In genomic region chr4:148857398-148858084, GRCm38 (mm10) we compare ENCODE assay signal across 14 mouse cellular contexts. TPM values are rescaled to one million over a fixed set of nuclear protein-coding genes. Genes with fewer than 3 reads are reported as not detected.
DNase-seq lines count a peak whose midpoint lies in the region; ATAC-seq and TF ChIP-seq lines count a peak whose summit lies in the region.
"Had no signal": no experiment of that assay in that cellular context is flagged by ENCODE, and none has a peak within 500 bp of the region (broad histone marks: within the 10 kb centered on the region; RNA-seq: fewer than 3 reads in every experiment).

No protein-coding gene starts in this region.

- no peaks in the 10 kb centered on the region for H3K9me3 ChIP-seq in heart, embryonic 15.5 days (replicated peaks)
- H3K9me3 ChIP-seq in midbrain, postnatal 0 days (ENCODE audit: low read length) = no peaks in the 10 kb centered on the region
- H3K9me3 ChIP-seq: liver, embryonic 12.5 days; neural tube, embryonic 12.5 days had no signal

- no peak overlapping the region for H3K4me2 ChIP-seq in heart, embryonic 15.5 days
- no peak overlapping the region for H3K4me2 ChIP-seq in midbrain, postnatal 0 days (ENCODE audit: low read depth, low read length, poor library complexity, severe bottlenecking)
- H3K4me2 ChIP-seq: liver, embryonic 12.5 days; neural tube, embryonic 12.5 days had no signal

- 47% methylated on average over 13 of the region's 13 CpGs for WGBS in heart, embryonic 15.5 days
- WGBS in midbrain, postnatal 0 days = 66% methylated on average over 13 of the region's 13 CpGs

- peak; percentile 48 for TF ChIP-seq CTCF in layer of hippocampus, adult 2 months (conservative IDR thresholded peaks at IDR 0.05)
- peak; percentile 57 for TF ChIP-seq CTCF in midbrain, postnatal 0 days (IDR thresholded peaks at IDR 0.05)

- peak overlapping the region; percentile 75 for H3K27ac ChIP-seq in heart, embryonic 15.5 days
- H3K27ac ChIP-seq in layer of hippocampus, adult 2 months = no peak overlapping the region
- no peak overlapping the region for H3K27ac ChIP-seq in midbrain, postnatal 0 days (ENCODE audit: low read depth, low read length)
- H3K27ac ChIP-seq: liver, embryonic 12.5 days; neural tube, embryonic 12.5 days had no signal

- no peaks in the 10 kb centered on the region for H3K36me3 ChIP-seq in heart, embryonic 15.5 days
- H3K36me3 ChIP-seq in midbrain, postnatal 0 days (ENCODE audit: insufficient read depth, low read length) = no peaks in the 10 kb centered on the region
- H3K36me3 ChIP-seq: liver, embryonic 12.5 days; neural tube, embryonic 12.5 days had no signal

- DNase-seq in adrenal gland, postnatal 14 days = peak; percentile 34
- no peak for DNase-seq in adrenal gland, adult 18-20 months (ENCODE audit: low spot score in 2 of 2)
- DNase-seq in heart, postnatal 14 days = no peak
- DNase-seq in layer of hippocampus, adult 2 months (ENCODE audit: low spot score in 2 of 2) = no peak
- DNase-seq in layer of hippocampus, adult 18-20 months (ENCODE audit: low spot score in 2 of 2) = no peak
- DNase-seq in midbrain, postnatal 0 days (ENCODE audit: low spot score) = no peak
- DNase-seq: cerebellum, adult 8-10 months; retina, postnatal 1 day; thymus, postnatal 4 days had no signal

- ATAC-seq in heart, embryonic 15.5 days (replicated peaks; ENCODE audit: insufficient number of reproducible peaks, insufficient read depth, low FRiP score, low read depth) = no peak
- no peak for ATAC-seq in midbrain, postnatal 0 days (ENCODE audit: low FRiP score)
- no peak for ATAC-seq in megakaryocyte progenitor cell, adult 5-6 weeks (replicated peaks; ENCODE audit: poor library complexity)
- ATAC-seq: liver, embryonic 12.5 days; Patski had no signal

- H3K4me1 ChIP-seq in heart, embryonic 15.5 days (replicated peaks) = peaks cover 72% of the 10 kb centered on the region
- H3K4me1 ChIP-seq in midbrain, postnatal 0 days (ENCODE audit: insufficient read depth, low read length) = peaks cover 3% of the 10 kb centered on the region; the same call in 1 of the 2 replicates
- H3K4me1 ChIP-seq: liver, embryonic 12.5 days had no signal

- no peak overlapping the region for H3K9ac ChIP-seq in heart, embryonic 15.5 days
- H3K9ac ChIP-seq in midbrain, postnatal 0 days (replicated peaks; ENCODE audit: low read length, poor library complexity, severe bottlenecking) = no peak overlapping the region
- H3K9ac ChIP-seq: liver, embryonic 12.5 days; neural tube, embryonic 12.5 days had no signal

- H3K27me3 ChIP-seq in heart, embryonic 15.5 days = peaks cover 24% of the 10 kb centered on the region
- H3K27me3 ChIP-seq in midbrain, postnatal 0 days (ENCODE audit: insufficient read depth, low read length) = peaks cover 12% of the 10 kb centered on the region
- H3K27me3 ChIP-seq: Patski had no signal

- intact Hi-C loops in heart, postnatal 14 days (cut with DNase I) = no loop called here

- no peak overlapping the region for H3K4me3 ChIP-seq in heart, embryonic 15.5 days
- H3K4me3 ChIP-seq in layer of hippocampus, adult 2 months = no peak overlapping the region
- H3K4me3 ChIP-seq in midbrain, postnatal 0 days (ENCODE audit: low read depth, low read length) = no peak overlapping the region
- H3K4me3 ChIP-seq: liver, embryonic 12.5 days; neural tube, embryonic 12.5 days had no signal

RNA-seq across cellular contexts. Expression of gene Casz1, which starts 53.3 kb away (rescaled TPM):
- 7.0 and 7.2 TPM in 2 replicates for total RNA-seq in adrenal gland, postnatal 14 days (2021)
- total RNA-seq in adrenal gland, adult 18-20 months (2021) = 1 to 10 TPM; 4.8 to 6.5 TPM
- polyA plus RNA-seq in heart, embryonic 15.5 days (2015; fragmentation: Nextera tagmentation; extraction: Ambion mirVana) = 20.7 and 22.6 TPM in 2 replicates
- total RNA-seq in heart, postnatal 14 days (2021) = 10 to 100 TPM; 48.1 to 53.1 TPM
- under 1 TPM; 0.34 to 0.56 TPM for total RNA-seq in layer of hippocampus, adult 2 months (2021)
- under 1 TPM; 0.61 to 0.62 TPM for total RNA-seq in layer of hippocampus, adult 18-20 months (2021)
- 3.7 and 4.0 TPM in 2 replicates for total RNA-seq in midbrain, postnatal 0 days (2014; rRNA removed)
- 2.0 TPM in 2 replicates for polyA plus RNA-seq in midbrain, postnatal 0 days (2015; fragmentation: Nextera tagmentation; extraction: Ambion mirVana)
- total RNA-seq in megakaryocyte progenitor cell, adult 5-6 weeks (2015) = 4.7 and 5.5 TPM in 2 replicates
- 2.4 and 3.5 TPM in 2 replicates for total RNA-seq in megakaryocyte progenitor cell, adult 5-6 weeks (2017)
